Mouse (Mus musculus) kidney, postnatal 0 days (tissue): ENCODE results near the gene 2700081O15Rik. TPM values are rescaled to one million over a fixed set of nuclear protein-coding genes. Genes with fewer than 3 reads are reported as not detected.
A peak's percentile ranks its signal among the peaks of the same experiment; 100 is the strongest.

Experiments
- ATAC-seq: fragments of 200-750 bp; cut with Nextera tagmentation; replicated peaks from 2 replicates; pipeline ENCODE4 v1.8.0; 2017; ENCODE audit warnings: low read depth, moderate number of reproducible peaks, moderate TSS enrichment, moderate library complexity; ENCODE audit not compliant: low FRiP score
- DNase-seq: peaks from one replicate; pipeline ENCODE4 v3.0.0-alpha.2; 2016; ENCODE audit warnings: low spot score
- H3K27ac ChIP-seq: fragments of 300-500 bp; sonication (generic); 2 replicates; pipeline ENCODE4 v1.5.1; 2014; ENCODE audit warnings: mild to moderate bottlenecking
- H3K27me3 ChIP-seq: fragments of 300-500 bp; sonication (generic); 2 replicates; pipeline ENCODE4 v1.6.1; 2014; ENCODE audit warnings: low read length, mixed read lengths; ENCODE audit not compliant: insufficient read depth
- H3K36me3 ChIP-seq: fragments of 300-500 bp; sonication (generic); 2 replicates; pipeline ENCODE4 v1.6.1; 2014; ENCODE audit warnings: low read length, mixed read lengths; ENCODE audit not compliant: insufficient read depth
- H3K4me1 ChIP-seq: fragments of 300-500 bp; sonication (generic); replicated peaks from 2 replicates; pipeline ENCODE4 v1.6.1; 2014; ENCODE audit warnings: antibody characterized with exemption, low read length, mixed read lengths; ENCODE audit not compliant: insufficient read depth
- H3K4me2 ChIP-seq: fragments of 300-500 bp; sonication (generic); 2 replicates; pipeline ENCODE4 v1.6.1; 2014; ENCODE audit warnings: mild to moderate bottlenecking, low read length, moderate library complexity, mixed read lengths
- H3K4me3 ChIP-seq: fragments of 300-500 bp; sonication (generic); replicated peaks from 2 replicates; pipeline ENCODE4 v1.5.1; 2014; ENCODE audit warnings: low read depth, low read length
- H3K9ac ChIP-seq: fragments of 300-500 bp; sonication (generic); 2 replicates; pipeline ENCODE4 v1.6.1; 2014; ENCODE audit warnings: low read depth, low read length
- H3K9me3 ChIP-seq: fragments of 300-500 bp; sonication (generic); replicated peaks from 2 replicates; pipeline ENCODE4 v1.6.1; 2016; ENCODE audit warnings: low read length, inconsistent platforms, mixed read lengths
- CTCF ChIP-seq: IDR thresholded peaks from 2 replicates; pipeline ENCODE4 v1.5.1; 2016; ENCODE audit warnings: antibody characterized with exemption, low read depth, mild to moderate bottlenecking, moderate library complexity
- WGBS: fragments of 180-500 bp; shearing (Covaris S2); extraction: QIAGEN DNeasy Blood & Tissue Kit; methylation state at CpG from one replicate; pipeline ENCODE4 v1.1.7; 2014; 5-methylcytosine and 5-hydroxymethylcytosine counted together
- microRNA-seq: library from miRNA; unstranded; fragments of <30 nt; microRNA quantifications from one replicate; pipeline ENCODE4, GENCODE M21; 2016
- polyA plus RNA-seq: library from polyadenylated mRNA; unstranded; fragments of >200 nt; fragmentation: Nextera tagmentation; extraction: Ambion mirVana; gene quantifications from 2 replicates; pipeline ENCODE4 v1.2.1, GENCODE M21; 2015

2700081O15Rik gene
- polyA plus RNA-seq, 1 experiment from 2014 or later: 5.2 TPM

- no peak overlapping the region for H3K9ac ChIP-seq
- DNase-seq (no peak), ATAC-seq (no peak)
- H3K4me1 ChIP-seq: 0 out of 2 replicates have a peak, but pooled peaks cover 7% of the 10 kb centered on the region
- H3K36me3 ChIP-seq: 0 out of 2 replicates have a peak, but pooled peaks cover 2% of the 10 kb centered on the region
- H3K4me2 ChIP-seq: no peak overlapping the region
- no peaks in the 10 kb centered on the region for H3K27me3 ChIP-seq
- no peak overlapping the region for H3K4me3 ChIP-seq
- no peaks in the 10 kb centered on the region for H3K9me3 ChIP-seq
- no peak for TF ChIP-seq CTCF
- H3K27ac ChIP-seq: no peak overlapping the region
These were observed 50.5 kb downstream of the 2700081O15Rik start for GRCm38 (mm10) chr19:7467915-7468314.

GRCm38 (mm10) chr19:7470643-7471042 lies 53.2 kb downstream of the 2700081O15Rik start:
- no peaks in the 10 kb centered on the region for H3K9me3 ChIP-seq
- H3K36me3 ChIP-seq: 0 out of 2 replicates have a peak, but pooled peaks cover 2% of the 10 kb centered on the region
- H3K4me2 ChIP-seq: no peak overlapping the region
- ATAC-seq: no peak
- WGBS: 78% methylated on average over 2 of the region's 2 CpGs
- no peaks in the 10 kb centered on the region for H3K27me3 ChIP-seq
- H3K27ac ChIP-seq: peak overlapping the region; percentile 58; the same call in 1 of the 2 replicates
- DNase-seq: no peak
- no peak for TF ChIP-seq CTCF
- no peak overlapping the region for H3K9ac ChIP-seq
- H3K4me1 ChIP-seq: 0 out of 2 replicates have a peak, but pooled peaks cover 7% of the 10 kb centered on the region
- no peak overlapping the region for H3K4me3 ChIP-seq

Small RNAs within 50 kb of the gene (microRNA-seq; reads per million reads assigned to microRNA genes)
- gene Mir6991: not detected

Other genes starting within 250 kb of the 2700081O15Rik start
- gene Otub1, start 211.3 kb upstream of the 2700081O15Rik start, polyA plus RNA-seq: 197 and 209 TPM in 2 replicates
- 2,325 and 2,471 TPM in 2 replicates for gene Cox8a, start 200.0 kb upstream of the 2700081O15Rik start, polyA plus RNA-seq
- gene Naa40, start 176.4 kb upstream of the 2700081O15Rik start, polyA plus RNA-seq: 47.3 and 55.8 TPM in 2 replicates
- gene Rcor2, start 150.3 kb upstream of the 2700081O15Rik start, polyA plus RNA-seq: 4.9 and 6.3 TPM in 2 replicates
- 32.9 and 35.5 TPM in 2 replicates for gene Mark2, start 75.8 kb upstream of the 2700081O15Rik start, polyA plus RNA-seq
- 19.2 and 21.9 TPM in 2 replicates for gene Spindoc, start 34.6 kb upstream of the 2700081O15Rik start, polyA plus RNA-seq
- 195 and 196 TPM in 2 replicates for gene Rtn3, start 65.7 kb downstream of the 2700081O15Rik start, polyA plus RNA-seq
- gene Atl3, start 76.4 kb downstream of the 2700081O15Rik start, polyA plus RNA-seq: 11.1 and 14.8 TPM in 2 replicates
- 20.5 and 20.6 TPM in 2 replicates for gene Pla2g16, start 139.8 kb downstream of the 2700081O15Rik start, polyA plus RNA-seq
- 1.6 and 1.8 TPM in 2 replicates for gene Lgals12, start 189.6 kb downstream of the 2700081O15Rik start, polyA plus RNA-seq
- gene Hrasls5, start 194.9 kb downstream of the 2700081O15Rik start, polyA plus RNA-seq: 0.28 and 0.36 TPM in 2 replicates